Mouse (Mus musculus): ENCODE measurements around the gene Il17ra. TPM values are rescaled to one million over a fixed set of nuclear protein-coding genes. Genes with fewer than 3 reads are reported as not detected.

The Il17ra gene
- polyA plus RNA-seq, 1 experiment: 12.0 TPM

- no peak for TF ChIP-seq MYOG (IDR thresholded peaks at IDR 0.05; ENCODE audit: control insufficient read depth in 1 of 3, insufficient read depth in 1 of 3, insufficient read length in 2 of 3, low read depth in 2 of 3)
- peak; percentile 91 for TF ChIP-seq CEBPB (IDR thresholded peaks at IDR 0.05; ENCODE audit: insufficient read depth, poor library complexity, severe bottlenecking)
- peak overlapping the region; percentile 80 for H3K4me2 ChIP-seq (ENCODE audit: low read depth)
Observed at GRCm38 (mm10) chr6:120482756-120483155, 19.7 kb downstream of the Il17ra start.

GRCm38 (mm10) chr6:120483211-120483626 lies 20.2 kb downstream of the Il17ra start:
- no peak overlapping the region for H3ac ChIP-seq (ENCODE audit: control insufficient read depth, insufficient read length)
- peak overlapping the region; percentile 80 for H3K4me2 ChIP-seq (ENCODE audit: low read depth)
- no peaks in the 10 kb centered on the region for H3K79me2 ChIP-seq (ENCODE audit: control insufficient read depth, insufficient read depth)
- TF ChIP-seq POLR2AphosphoS2 (IDR thresholded peaks at IDR 0.05; ENCODE audit: insufficient read length, low read depth): peak; percentile 32
- no peak for TF ChIP-seq E2F4 (IDR thresholded peaks at IDR 0.05; ENCODE audit: insufficient read depth)
- no peak overlapping the region for H3K4me3 ChIP-seq
- H3K27me3 ChIP-seq (ENCODE audit: control insufficient read depth, insufficient read depth, insufficient read length): no peaks in the 10 kb centered on the region
- peaks cover 15% of the 10 kb centered on the region for H3K36me3 ChIP-seq (ENCODE audit: control insufficient read depth, insufficient read depth)

More at GRCm38 (mm10) chr6:120482756-120483155, 19.7 kb downstream of the Il17ra start:
- no peak overlapping the region for H3K4me3 ChIP-seq
- H3K36me3 ChIP-seq (ENCODE audit: control insufficient read depth, insufficient read depth): peaks cover 15% of the 10 kb centered on the region
- H3K79me2 ChIP-seq (ENCODE audit: control insufficient read depth, insufficient read depth): no peaks in the 10 kb centered on the region
- no peak overlapping the region for H3ac ChIP-seq (ENCODE audit: control insufficient read depth, insufficient read length)
- H3K27me3 ChIP-seq (ENCODE audit: control insufficient read depth, insufficient read depth, insufficient read length): no peaks in the 10 kb centered on the region

DNA sequence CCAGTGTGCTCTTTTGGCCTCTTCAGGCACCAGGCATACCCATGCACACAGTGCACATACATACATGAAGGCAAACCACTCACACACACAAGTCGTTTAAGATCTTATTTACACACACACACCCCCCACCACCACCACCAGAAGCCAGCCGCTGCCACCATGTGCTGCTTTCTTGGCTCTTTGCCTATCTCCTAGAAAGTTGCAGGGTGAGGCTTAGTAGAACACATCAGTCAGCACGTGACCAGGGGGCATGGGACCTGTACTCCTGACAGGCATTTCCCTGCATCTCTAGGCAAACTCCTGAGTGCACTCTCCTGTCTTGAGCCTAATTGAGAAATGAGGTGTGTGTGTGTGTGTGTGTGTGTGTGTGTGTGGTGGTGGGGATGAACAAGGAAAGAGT lies 22.0 kb downstream of the Il17ra start:
- no peaks in the 10 kb centered on the region for H3K79me2 ChIP-seq (ENCODE audit: control insufficient read depth, insufficient read depth)
- H3ac ChIP-seq (ENCODE audit: control insufficient read depth, insufficient read length): no peak overlapping the region
- peaks cover 9% of the 10 kb centered on the region for H3K36me3 ChIP-seq (ENCODE audit: control insufficient read depth, insufficient read depth)
- TF ChIP-seq POLR2AphosphoS2 (IDR thresholded peaks at IDR 0.05; ENCODE audit: insufficient read length, low read depth) (peak; percentile 12), TCF12 (IDR thresholded peaks at IDR 0.05; ENCODE audit: insufficient read depth, poor library complexity, severe bottlenecking) (no peak)
- no peak overlapping the region for H3K4me2 ChIP-seq (ENCODE audit: low read depth)
- no peaks in the 10 kb centered on the region for H3K27me3 ChIP-seq (ENCODE audit: control insufficient read depth, insufficient read depth, insufficient read length)
- H3K4me3 ChIP-seq: no peak overlapping the region

GRCm38 (mm10) chr6:120486051-120486510 lies 23.0 kb downstream of the Il17ra start:
- TF ChIP-seq USF1 (IDR thresholded peaks at IDR 0.05; ENCODE audit: low read depth): no peak
- no peak for TF ChIP-seq TCF12 (IDR thresholded peaks at IDR 0.05; ENCODE audit: insufficient read depth, poor library complexity, severe bottlenecking)
- TF ChIP-seq E2F4 (IDR thresholded peaks at IDR 0.05; ENCODE audit: insufficient read depth): no peak
- no peak for TF ChIP-seq MYOG (IDR thresholded peaks at IDR 0.05; ENCODE audit: control insufficient read depth in 1 of 3, insufficient read depth in 1 of 3, insufficient read length in 2 of 3, low read depth in 2 of 3)
- no peak for TF ChIP-seq REST (IDR thresholded peaks at IDR 0.05; ENCODE audit: insufficient read depth, insufficient read length)
- TF ChIP-seq SRF (IDR thresholded peaks at IDR 0.05; ENCODE audit: control insufficient read depth, insufficient read length, low read depth): no peak
- TF ChIP-seq TCF3 (IDR thresholded peaks at IDR 0.05; ENCODE audit: insufficient read length, low read depth): no peak
- no peak for TF ChIP-seq POLR2AphosphoS2 (IDR thresholded peaks at IDR 0.05; ENCODE audit: insufficient read length, low read depth)
- no peak for TF ChIP-seq MAX (IDR thresholded peaks at IDR 0.05; ENCODE audit: low read depth)
- TF ChIP-seq CEBPB (IDR thresholded peaks at IDR 0.05; ENCODE audit: insufficient read depth, poor library complexity, severe bottlenecking): no peak
- no peaks in the 10 kb centered on the region for H3K79me2 ChIP-seq (ENCODE audit: control insufficient read depth, insufficient read depth)
- no peak overlapping the region for H3ac ChIP-seq (ENCODE audit: control insufficient read depth, insufficient read length)
- H3K36me3 ChIP-seq (ENCODE audit: control insufficient read depth, insufficient read depth): peaks cover 4% of the 10 kb centered on the region
- H3K27me3 ChIP-seq (ENCODE audit: control insufficient read depth, insufficient read depth, insufficient read length): no peaks in the 10 kb centered on the region
- no peak overlapping the region for H3K4me2 ChIP-seq (ENCODE audit: low read depth)
- H3K4me3 ChIP-seq: no peak overlapping the region

- Histone ChIP-seq H3ac (ENCODE audit: control insufficient read depth, insufficient read length) (no peak overlapping the region), H3K27me3 (ENCODE audit: control insufficient read depth, insufficient read depth, insufficient read length) (peaks cover 18% of the 10 kb centered on the region), H3K4me2 (ENCODE audit: low read depth) (no peak overlapping the region), H3K36me3 (ENCODE audit: control insufficient read depth, insufficient read depth) (no peaks in the 10 kb centered on the region), H3K4me3 (no peak overlapping the region), H3K79me2 (ENCODE audit: control insufficient read depth, insufficient read depth) (no peaks in the 10 kb centered on the region)
- no peak for TF ChIP-seq CEBPB (IDR thresholded peaks at IDR 0.05; ENCODE audit: insufficient read depth, poor library complexity, severe bottlenecking)
- no peak for TF ChIP-seq TCF3 (IDR thresholded peaks at IDR 0.05; ENCODE audit: insufficient read length, low read depth)
- TF ChIP-seq POLR2AphosphoS2 (IDR thresholded peaks at IDR 0.05; ENCODE audit: insufficient read length, low read depth): no peak
- TF ChIP-seq USF1 (IDR thresholded peaks at IDR 0.05; ENCODE audit: low read depth): no peak
- TF ChIP-seq MYOG (IDR thresholded peaks at IDR 0.05; ENCODE audit: control insufficient read depth in 1 of 3, insufficient read depth in 1 of 3, insufficient read length in 2 of 3, low read depth in 2 of 3): no peak
- TF ChIP-seq E2F4 (IDR thresholded peaks at IDR 0.05; ENCODE audit: insufficient read depth): no peak
- TF ChIP-seq MYOD1 (IDR thresholded peaks at IDR 0.05; ENCODE audit: control insufficient read depth in 1 of 3, insufficient read length in 2 of 3, low read depth in 2 of 3): no peak
- TF ChIP-seq REST (IDR thresholded peaks at IDR 0.05; ENCODE audit: insufficient read depth, insufficient read length): no peak
- TF ChIP-seq TCF12 (IDR thresholded peaks at IDR 0.05; ENCODE audit: insufficient read depth, poor library complexity, severe bottlenecking): no peak
- TF ChIP-seq POLR2A (IDR thresholded peaks at IDR 0.05; ENCODE audit: insufficient read length, low read depth): no peak
- TF ChIP-seq MAX (IDR thresholded peaks at IDR 0.05; ENCODE audit: low read depth): no peak
- TF ChIP-seq SRF (IDR thresholded peaks at IDR 0.05; ENCODE audit: control insufficient read depth, insufficient read length, low read depth): no peak
Observed at GRCm38 (mm10) chr6:120488647-120489046, 25.6 kb downstream of the Il17ra start.
